8 mouse cellular contexts compared by ENCODE assay signal in the genomic region with DNA sequence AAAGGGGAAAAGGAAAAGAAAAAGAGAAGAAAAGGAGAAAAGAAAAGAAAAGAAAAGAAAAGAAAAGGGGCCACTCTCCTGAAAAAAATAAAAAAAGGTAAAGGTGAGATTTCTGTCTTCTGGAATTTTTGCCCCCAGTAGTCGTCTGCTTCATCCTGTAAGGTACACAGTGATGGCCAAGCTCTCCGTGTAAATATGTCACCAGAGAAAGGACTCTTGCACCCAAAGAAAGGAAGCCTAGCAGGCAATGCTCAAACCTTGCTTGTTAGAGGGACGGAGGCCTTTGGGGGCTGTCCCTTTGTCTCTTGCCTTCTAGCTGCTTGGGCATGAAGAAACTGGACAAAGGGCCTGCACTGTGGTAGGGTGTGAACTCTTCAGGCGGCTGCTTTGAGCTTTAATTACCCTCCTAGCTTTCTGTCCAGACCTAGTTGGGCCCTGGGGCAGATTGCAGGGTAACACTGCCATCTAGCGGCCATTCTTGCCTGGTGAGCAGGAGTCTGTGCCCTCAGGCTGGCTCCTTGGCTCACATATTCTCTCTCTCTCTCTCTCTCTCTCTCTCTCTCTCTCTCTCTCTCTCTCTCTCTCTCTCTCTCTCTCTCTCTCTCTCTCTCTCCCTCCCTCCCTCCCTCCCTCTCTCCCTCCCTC.
A peak's percentile ranks its signal among the peaks of the same experiment; 100 is the strongest.
DNase-seq lines count a peak whose midpoint lies in the region; ATAC-seq and TF ChIP-seq lines count a peak whose summit lies in the region.

No protein-coding gene starts in this region.

- peak overlapping the region; percentile 35 for H3K4me2 ChIP-seq in CH12.LX (ENCODE audit: insufficient read depth, low read depth, poor library complexity, severe bottlenecking)
- peak overlapping the region; percentile 46 for H3K4me2 ChIP-seq in forebrain, embryonic 13.5 days
- no peak overlapping the region for H3K4me2 ChIP-seq in liver, postnatal 0 days (ENCODE audit: low read depth, low read length)

- intact Hi-C loops in heart, postnatal 10 days (cut with DNase I) = loop anchor here (2.0 to 10.0 kb wide), 2 partner anchors 761 to 1097 kb away; no protein-coding TSS in a partner anchor

- no peak overlapping the region for H3K4me3 ChIP-seq in CH12.LX (replicated peaks in 1 of 3; ENCODE audit: low read depth in 2 of 3, low read length in 2 of 3, poor library complexity in 1 of 3)
- no peak overlapping the region for H3K4me3 ChIP-seq in forebrain, embryonic 13.5 days
- H3K4me3 ChIP-seq in liver, postnatal 0 days (ENCODE audit: low read depth, low read length) = no peak overlapping the region

- peak; percentile 94 for DNase-seq in CH12.LX (ENCODE audit: extremely low read depth)
- DNase-seq in c-Kit-positive CD71-positive TER-119-negative erythroid progenitor cells, embryonic 14.5 days (ENCODE audit: low read depth) = peak; percentile 38
- DNase-seq in heart, postnatal 10 days = peak; percentile 87 to 91
- peak; percentile 92 for DNase-seq in kidney, postnatal 4 days
- DNase-seq in liver, postnatal 0 days = peak; percentile 86
- peak; percentile 75 for DNase-seq in testis, postnatal 14 days (ENCODE audit: low spot score)

- no peaks in the 10 kb centered on the region for H3K36me3 ChIP-seq in CH12.LX (replicated peaks in 1 of 2; ENCODE audit: control insufficient read depth in 1 of 2, insufficient read depth in 1 of 2, low read length in 1 of 2)
- H3K36me3 ChIP-seq in forebrain, embryonic 13.5 days (ENCODE audit: poor library complexity, severe bottlenecking) = no peaks in the 10 kb centered on the region
- no peaks in the 10 kb centered on the region for H3K36me3 ChIP-seq in liver, postnatal 0 days (replicated peaks; ENCODE audit: insufficient read depth, low read length)

- H3K27me3 ChIP-seq in CH12.LX (replicated peaks) = no peaks in the 10 kb centered on the region
- peaks cover 3% of the 10 kb centered on the region; the same call in 1 of the 2 replicates for H3K27me3 ChIP-seq in forebrain, embryonic 13.5 days
- H3K27me3 ChIP-seq in liver, postnatal 0 days (ENCODE audit: insufficient read depth, low read length) = no peaks in the 10 kb centered on the region

- no peak for TF ChIP-seq EP300 in CH12.LX (IDR thresholded peaks at IDR 0.05; ENCODE audit: low read length)
- no peak for TF ChIP-seq EP300 in liver, postnatal 0 days (IDR thresholded peaks at IDR 0.05; ENCODE audit: low read depth)

- dilution Hi-C loops in CH12.LX (cut with MboI; ENCODE audit: extremely low pct_ligation_motif_present, extremely low pct_unique_long_range_greater_than_20kb, low sequenced_read_pairs) = no loop called here

- ATAC-seq in forebrain, embryonic 13.5 days = peak; percentile 98
- peak; percentile 67 for ATAC-seq in liver, postnatal 0 days
- ATAC-seq in neutrophil, adult 5-6 weeks (ENCODE audit: extremely low read depth, insufficient number of reproducible peaks, low FRiP score, poor library complexity, severe bottlenecking) = peak; percentile 92

- WGBS in forebrain, embryonic 13.5 days = 2% methylated on average over 5 of the region's 5 CpGs
- WGBS in liver, postnatal 0 days (ENCODE audit: insufficient replicate concordance) = 11% methylated on average over 5 of the region's 5 CpGs

- H3K9ac ChIP-seq in CH12.LX (ENCODE audit: insufficient read depth, low read depth) = no peak overlapping the region
- H3K9ac ChIP-seq in forebrain, embryonic 13.5 days = no peak overlapping the region
- no peak overlapping the region for H3K9ac ChIP-seq in liver, postnatal 0 days (replicated peaks)

- peaks cover 4 to 19% of the 10 kb centered on the region in 2 experiments for H3K4me1 ChIP-seq in CH12.LX (ENCODE audit: control insufficient read depth in 1 of 2, insufficient read depth in 2 of 2)
- H3K4me1 ChIP-seq in forebrain, embryonic 13.5 days = peaks cover 25% of the 10 kb centered on the region
- H3K4me1 ChIP-seq in liver, postnatal 0 days (ENCODE audit: insufficient read depth) = no peaks in the 10 kb centered on the region

- H3K9me3 ChIP-seq in CH12.LX (replicated peaks; ENCODE audit: low read length) = no peaks in the 10 kb centered on the region
- H3K9me3 ChIP-seq in forebrain, embryonic 13.5 days (replicated peaks) = no peaks in the 10 kb centered on the region
- no peaks in the 10 kb centered on the region for H3K9me3 ChIP-seq in liver, postnatal 0 days (ENCODE audit: low read length)

- in situ Hi-C loops in CH12.LX (cut with MboI; ENCODE audit: low pct_ligation_motif_present, low pct_unique_long_range_greater_than_20kb, low sequenced_read_pairs) = loop anchor here (25.0 kb wide), 1 partner anchor 749 kb away; the partner anchor contains the start of gene 5730522E02Rik

- H3K79me2 ChIP-seq in CH12.LX (replicated peaks; ENCODE audit: control insufficient read depth, extremely low read depth, insufficient read depth, poor library complexity, severe bottlenecking) = no peaks in the 10 kb centered on the region

- TF ChIP-seq RAD21 in CH12.LX (IDR thresholded peaks at IDR 0.05; ENCODE audit: low read depth, low read length) = peak; percentile 92

- no peak overlapping the region for H3K27ac ChIP-seq in CH12.LX (ENCODE audit: insufficient read depth, low read depth)
- H3K27ac ChIP-seq in forebrain, embryonic 13.5 days = peak overlapping the region; percentile 70
- no peak overlapping the region for H3K27ac ChIP-seq in liver, postnatal 0 days (ENCODE audit: low read depth)

- no peak for TF ChIP-seq POLR2A in CH12.LX (IDR thresholded peaks at IDR 0.05; ENCODE audit: low read depth, low read length)

- peak; percentile 73 to 92 for TF ChIP-seq CTCF in CH12.LX (conservative IDR thresholded peaks at IDR 0.05 in 1 of 2, IDR thresholded peaks at IDR 0.05 in 1 of 2; ENCODE audit: low read depth in 2 of 2, low read length in 2 of 2)
- TF ChIP-seq CTCF in liver, postnatal 0 days (IDR thresholded peaks at IDR 0.05; ENCODE audit: low read depth) = peak; percentile 87

TF ChIP-seq in CH12.LX, 34 proteins besides CTCF, POLR2A, EP300 and RAD21:
- TF ChIP-seq MAX (IDR thresholded peaks at IDR 0.05; ENCODE audit: low read length) (0 out of 2 replicates have a peak, but pooled peaks have one; percentile 28), IRF4 (IDR thresholded peaks at IDR 0.05; ENCODE audit: low read depth, low read length) (peak; percentile 43; the same call in 1 of the 2 replicates), KAT2A (IDR thresholded peaks at IDR 0.05; ENCODE audit: insufficient replicate concordance, low read length) (no peak), E2F4 (IDR thresholded peaks at IDR 0.05; ENCODE audit: insufficient replicate concordance, low read depth, low read length) (no peak), ZC3H11A (IDR thresholded peaks at IDR 0.05; ENCODE audit: low read depth, low read length) (peak; percentile 81), MAZ (IDR thresholded peaks at IDR 0.05; ENCODE audit: low read depth, low read length) (no peak), ZKSCAN1 (IDR thresholded peaks at IDR 0.05; ENCODE audit: borderline replicate concordance, low read depth, low read length) (no peak), USF1 (IDR thresholded peaks at IDR 0.05; ENCODE audit: low read depth, low read length) (no peak), GABPA (IDR thresholded peaks at IDR 0.05; ENCODE audit: insufficient replicate concordance, low read depth, low read length) (no peak), BHLHE40 (IDR thresholded peaks at IDR 0.05; ENCODE audit: low read depth, low read length) (no peak), NELFE (IDR thresholded peaks at IDR 0.05; ENCODE audit: low read depth, low read length) (no peak), HCFC1 (IDR thresholded peaks at IDR 0.05; ENCODE audit: low read depth, low read length) (no peak), CHD2 (IDR thresholded peaks at IDR 0.05; ENCODE audit: low read length) (no peak), SMC3 (IDR thresholded peaks at IDR 0.05; ENCODE audit: low read depth, low read length) (peak; percentile 84), JUND (conservative IDR thresholded peaks at IDR 0.05; ENCODE audit: low read depth, low read length) (peak; percentile 38; the same call in 1 of the 2 replicates), MXI1 (IDR thresholded peaks at IDR 0.05; ENCODE audit: low read depth, low read length) (no peak), PAX5 (IDR thresholded peaks at IDR 0.05; ENCODE audit: low read length) (no peak), MEF2A (IDR thresholded peaks at IDR 0.05; ENCODE audit: borderline replicate concordance, low read depth, low read length) (peak; percentile 45; the same call in 1 of the 2 replicates), SIN3A (IDR thresholded peaks at IDR 0.05; ENCODE audit: low read length) (no peak), JUN (IDR thresholded peaks at IDR 0.05; ENCODE audit: insufficient read depth, low read depth, low read length) (no peak)
TF ChIP-seq in CH12.LX: peak in this region for 6.

Comparison
In these comparisons a context has a peak if more than half of its experiments do, and no peak if none do; other contexts are left out.
1. DNase-seq: peak in every context shown above with its lines; median percentile 94 in CH12.LX; 92 in kidney, postnatal 4 days; 89 in heart, postnatal 10 days; 86 in liver, postnatal 0 days; 75 in testis, postnatal 14 days; 38 in c-Kit-positive CD71-positive TER-119-negative erythroid progenitor cells, embryonic 14.5 days.